ENCODE assay signal across 18 mouse cellular contexts in the genomic region with DNA sequence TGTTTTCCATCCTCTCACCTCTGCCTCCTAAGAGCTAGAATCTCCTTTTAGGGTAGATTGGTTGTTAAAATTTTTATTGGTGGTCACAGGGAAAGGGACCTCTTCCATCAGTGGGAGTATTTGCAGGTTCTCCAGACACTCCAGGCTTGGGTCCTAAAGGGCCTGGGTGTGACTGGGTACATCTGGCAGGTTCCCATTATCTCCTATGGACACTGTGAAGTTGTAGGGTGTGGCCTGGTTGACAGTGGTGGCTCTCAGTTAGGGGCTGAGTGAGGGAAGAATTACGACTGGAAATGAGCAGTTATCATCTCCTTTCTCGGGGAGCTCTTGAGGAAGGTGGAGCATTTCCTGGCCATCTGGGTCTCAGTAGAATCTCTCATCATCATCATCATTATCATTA. TPM values are rescaled to one million over a fixed set of nuclear protein-coding genes. Genes with fewer than 3 reads are reported as not detected.
DNase-seq lines count a peak whose midpoint lies in the region; ATAC-seq and TF ChIP-seq lines count a peak whose summit lies in the region.
"Had no signal": no experiment of that assay in that cellular context is flagged by ENCODE, and none has a peak within 500 bp of the region (broad histone marks: within the 10 kb centered on the region; RNA-seq: fewer than 3 reads in every experiment).

No protein-coding gene starts in this region.

- TF ChIP-seq CTCF in stomach, postnatal 0 days (IDR thresholded peaks at IDR 0.05; ENCODE audit: low read depth) = no peak
- no peak for TF ChIP-seq CTCF in liver, embryonic 14.5 days (IDR thresholded peaks at IDR 0.05; ENCODE audit: low read depth)

- H3K27ac ChIP-seq in heart, embryonic 10.5 days = no peak overlapping the region
- H3K27ac ChIP-seq in stomach, embryonic 14.5 days (ENCODE audit: low read length) = no peak overlapping the region
- H3K27ac ChIP-seq in stomach, postnatal 0 days (replicated peaks) = no peak overlapping the region
- peak overlapping the region; percentile 97 for H3K27ac ChIP-seq in liver, embryonic 14.5 days
- H3K27ac ChIP-seq: hindbrain, postnatal 0 days; left cerebral cortex, adult 2 months; limb, embryonic 10.5 days; macrophage had no signal

- no peaks in the 10 kb centered on the region for H3K36me3 ChIP-seq in heart, embryonic 10.5 days
- no peaks in the 10 kb centered on the region for H3K36me3 ChIP-seq in stomach, embryonic 14.5 days (ENCODE audit: control insufficient read depth, insufficient read depth, low read length)
- H3K36me3 ChIP-seq in stomach, postnatal 0 days (ENCODE audit: control insufficient read depth, insufficient read depth, low read length) = no peaks in the 10 kb centered on the region
- no peaks in the 10 kb centered on the region for H3K36me3 ChIP-seq in liver, embryonic 14.5 days (replicated peaks; ENCODE audit: control insufficient read depth, insufficient read depth, low read depth)
- H3K36me3 ChIP-seq: limb, embryonic 10.5 days had no signal

- no peaks in the 10 kb centered on the region for H3K9me3 ChIP-seq in heart, embryonic 10.5 days
- no peaks in the 10 kb centered on the region for H3K9me3 ChIP-seq in stomach, embryonic 14.5 days (ENCODE audit: control insufficient read depth, low read depth, low read length)
- H3K9me3 ChIP-seq in stomach, postnatal 0 days (ENCODE audit: control insufficient read depth, low read length) = no peaks in the 10 kb centered on the region
- no peaks in the 10 kb centered on the region for H3K9me3 ChIP-seq in liver, embryonic 14.5 days (ENCODE audit: control insufficient read depth, low read length)
- H3K9me3 ChIP-seq: limb, embryonic 10.5 days had no signal

- H3K27me3 ChIP-seq in heart, embryonic 10.5 days (ENCODE audit: insufficient read depth, poor library complexity, severe bottlenecking) = no peaks in the 10 kb centered on the region
- no peaks in the 10 kb centered on the region for H3K27me3 ChIP-seq in stomach, embryonic 14.5 days (ENCODE audit: control insufficient read depth, insufficient read depth, low read length)
- no peaks in the 10 kb centered on the region for H3K27me3 ChIP-seq in stomach, postnatal 0 days (ENCODE audit: control insufficient read depth, insufficient read depth, low read length)
- H3K27me3 ChIP-seq in liver, embryonic 14.5 days (ENCODE audit: control insufficient read depth, insufficient read depth, low read length) = no peaks in the 10 kb centered on the region

- ATAC-seq in stomach, embryonic 14.5 days (ENCODE audit: insufficient number of reproducible peaks, insufficient read depth, low FRiP score, low read depth) = peak; percentile 87; the same call in 1 of the 2 replicates
- ATAC-seq in stomach, postnatal 0 days (ENCODE audit: low FRiP score, low TSS enrichment) = no peak
- ATAC-seq in liver, embryonic 14.5 days (ENCODE audit: insufficient read depth) = peak; percentile 100
- ATAC-seq: hindbrain, postnatal 0 days had no signal

- peaks cover 23% of the 10 kb centered on the region for H3K4me1 ChIP-seq in heart, embryonic 10.5 days
- peaks cover 3% of the 10 kb centered on the region; the same call in 1 of the 2 replicates for H3K4me1 ChIP-seq in stomach, embryonic 14.5 days (ENCODE audit: control insufficient read depth, insufficient read depth, low read length)
- no peaks in the 10 kb centered on the region for H3K4me1 ChIP-seq in stomach, postnatal 0 days (replicated peaks; ENCODE audit: control insufficient read depth, insufficient read depth)
- H3K4me1 ChIP-seq in liver, embryonic 14.5 days (replicated peaks; ENCODE audit: control insufficient read depth in 2 of 2, insufficient read depth in 2 of 2, low read length in 1 of 2) = peaks cover 31 to 43% of the 10 kb centered on the region in 2 experiments

- no peak overlapping the region for H3K4me2 ChIP-seq in stomach, embryonic 14.5 days (replicated peaks; ENCODE audit: low read depth, low read length)
- H3K4me2 ChIP-seq in stomach, postnatal 0 days (replicated peaks; ENCODE audit: low read depth) = no peak overlapping the region
- peak overlapping the region; percentile 66 for H3K4me2 ChIP-seq in liver, embryonic 14.5 days (ENCODE audit: low read depth)

- no peak overlapping the region for H3K9ac ChIP-seq in stomach, embryonic 14.5 days (replicated peaks; ENCODE audit: low read depth, low read length)
- H3K9ac ChIP-seq in stomach, postnatal 0 days (ENCODE audit: low read length) = no peak overlapping the region
- H3K9ac ChIP-seq in liver, embryonic 14.5 days (replicated peaks) = peak overlapping the region; percentile 63

- H3K4me3 ChIP-seq in heart, embryonic 10.5 days = no peak overlapping the region
- H3K4me3 ChIP-seq in stomach, embryonic 14.5 days (ENCODE audit: low read depth, low read length) = no peak overlapping the region
- no peak overlapping the region for H3K4me3 ChIP-seq in stomach, postnatal 0 days (ENCODE audit: low read depth, low read length)
- H3K4me3 ChIP-seq in liver, embryonic 14.5 days (ENCODE audit: insufficient read depth in 1 of 2, low read depth in 2 of 2, low read length in 2 of 2) = peak overlapping the region in 1 of 2 experiments; percentile 8; a peak in 2 of 4 replicates
- H3K4me3 ChIP-seq: left cerebral cortex, adult 2 months; limb, embryonic 10.5 days had no signal

- TF ChIP-seq EP300 in stomach, postnatal 0 days (optimal IDR thresholded peaks at IDR 0.05) = no peak
- TF ChIP-seq EP300 in liver, embryonic 14.5 days (IDR thresholded peaks at IDR 0.05; ENCODE audit: low read depth) = peak; percentile 84

- DNase-seq in heart, embryonic 10.5 days (ENCODE audit: low spot score) = peak; percentile 85
- DNase-seq in heart, adult 8-10 months (ENCODE audit: low spot score) = no peak
- DNase-seq in stomach, postnatal 0 days (ENCODE audit: low spot score) = no peak
- peak; percentile 85 for DNase-seq in liver, embryonic 14.5 days (ENCODE audit: low read depth in 3 of 3, low spot score in 3 of 3)
- DNase-seq in gastrocnemius, postnatal 10 days = no peak
- DNase-seq in ovary, postnatal 10 days (ENCODE audit: low spot score) = no peak
- DNase-seq in thymus, postnatal 4 days = no peak
- DNase-seq: adrenal gland, adult 2 months; cerebellum, adult 18-20 months; cerebellum, postnatal 36 days; kidney, adult 8-10 months; lung, adult 2 months; midbrain, embryonic 14.5 days had no signal

- WGBS in heart, embryonic 10.5 days = 41% methylated on average over 2 of the region's 2 CpGs
- WGBS in stomach, embryonic 14.5 days = 58% methylated on average over 2 of the region's 2 CpGs
- WGBS in stomach, postnatal 0 days = 76% methylated on average over 2 of the region's 2 CpGs
- WGBS in liver, embryonic 14.5 days (ENCODE audit: insufficient replicate concordance) = 8% methylated on average over 2 of the region's 2 CpGs

RNA-seq across cellular contexts. Expression of gene Mark3, which starts 15.7 kb away (rescaled TPM):
- polyA plus RNA-seq in heart, embryonic 10.5 days (2016; fragmentation: Nextera tagmentation; extraction: Ambion mirVana) = 38.1 and 47.9 TPM in 2 replicates
- total RNA-seq in heart, adult 8-10 months (2022) = 10 to 100 TPM; 46.0 to 50.4 (median 47.1) TPM
- 58.5 and 58.9 TPM in 2 replicates for polyA plus RNA-seq in stomach, embryonic 14.5 days (2014; fragmentation: Nextera tagmentation; extraction: Ambion mirVana)
- polyA plus RNA-seq in stomach, postnatal 0 days (2015; fragmentation: Nextera tagmentation; extraction: Ambion mirVana) = 15.6 and 18.5 TPM in 2 replicates
- 14.6 and 24.6 TPM in 2 replicates for polyA plus RNA-seq in liver, embryonic 14.5 days (2012; rRNA removed)
- polyA plus RNA-seq in liver, embryonic 14.5 days (2014; fragmentation: Nextera tagmentation; extraction: Ambion mirVana) = 18.0 and 19.5 TPM in 2 replicates
- total RNA-seq in gastrocnemius, postnatal 10 days (2021) = 10 to 100 TPM; 50.2 to 62.4 TPM

RNA-seq across cellular contexts. Expression of gene Eif5, which starts 20.8 kb away (rescaled TPM):
- polyA plus RNA-seq in heart, embryonic 10.5 days (2016; fragmentation: Nextera tagmentation; extraction: Ambion mirVana) = 506 and 616 TPM in 2 replicates
- 100 to 1,000 TPM; 155 to 196 (median 171) TPM for total RNA-seq in heart, adult 8-10 months (2022)
- 448 and 475 TPM in 2 replicates for polyA plus RNA-seq in stomach, embryonic 14.5 days (2014; fragmentation: Nextera tagmentation; extraction: Ambion mirVana)
- 448 and 455 TPM in 2 replicates for polyA plus RNA-seq in stomach, postnatal 0 days (2015; fragmentation: Nextera tagmentation; extraction: Ambion mirVana)
- polyA plus RNA-seq in liver, embryonic 14.5 days (2012; rRNA removed) = 64.1 and 112 TPM in 2 replicates
- 411 and 432 TPM in 2 replicates for polyA plus RNA-seq in liver, embryonic 14.5 days (2014; fragmentation: Nextera tagmentation; extraction: Ambion mirVana)
- 100 to 1,000 TPM; 140 to 154 TPM for total RNA-seq in gastrocnemius, postnatal 10 days (2021)

Comparison
In these comparisons a context has a peak if more than half of its experiments do, and no peak if none do; other contexts are left out.
1. DNase-seq: peak in heart, embryonic 10.5 days (single experiment) and liver, embryonic 14.5 days (3 of 3); none in heart, adult 8-10 months (single experiment), stomach, postnatal 0 days (single experiment), gastrocnemius, postnatal 10 days (single experiment), ovary, postnatal 10 days (single experiment) and thymus, postnatal 4 days (single experiment).